Mouse (Mus musculus): ENCODE measurements around the gene Cd3eap.

DNA sequence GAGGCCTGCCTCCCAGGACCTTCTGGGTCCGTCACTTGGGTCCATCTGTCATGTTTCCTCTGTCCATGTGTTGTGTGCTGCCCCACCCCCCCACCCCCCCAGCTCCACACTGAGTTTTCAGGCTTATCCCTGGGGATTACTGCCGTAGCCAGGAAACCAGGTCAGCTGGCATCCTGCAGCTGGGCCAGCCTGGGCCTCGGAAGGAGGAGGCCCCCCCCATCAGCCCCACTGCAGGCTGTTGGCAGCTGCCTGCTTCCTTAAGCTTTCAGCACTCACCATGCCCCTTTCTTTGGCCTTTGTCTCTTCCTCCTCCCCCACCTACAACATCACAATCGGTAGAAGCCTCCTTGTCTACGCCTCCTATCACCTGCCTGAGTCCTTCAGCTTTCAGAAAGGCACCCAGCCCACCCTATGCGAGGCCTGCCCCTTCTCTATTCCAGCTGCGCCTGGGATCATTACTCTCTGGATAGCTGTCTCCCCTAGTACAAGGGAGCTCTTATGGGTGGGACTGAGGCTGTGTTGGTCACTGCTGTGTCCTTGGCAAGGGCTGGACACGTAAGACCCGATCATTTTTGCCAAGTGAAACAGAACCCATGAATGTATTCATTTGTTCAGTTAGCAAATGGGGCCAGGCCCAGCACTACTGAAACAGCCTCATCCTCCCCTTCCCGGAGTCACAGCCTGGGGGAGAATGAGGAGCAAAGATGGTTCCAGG lies 29.6 kb upstream of the Cd3eap start:
- TF ChIP-seq CTCF (IDR thresholded peaks at IDR 0.05; ENCODE audit: low read depth, low read length) = no peak
- no peak for TF ChIP-seq EP300 (IDR thresholded peaks at IDR 0.05; ENCODE audit: insufficient read depth, low read depth, low read length)

Measured in ES-Bruce4 (cell line).